Mouse (Mus musculus): ENCODE measurements around the gene Tbxas1. TPM values are rescaled to one million over a fixed set of nuclear protein-coding genes. Genes with fewer than 3 reads are reported as not detected.
A peak's percentile ranks its signal among the peaks of the same experiment; 100 is the strongest.

Gene Tbxas1
- polyA plus RNA-seq, 1 experiment from 2014 or later, result 4.8 TPM

GRCm38 (mm10) chr6:39057161-39057560 is 182.0 kb downstream of the Tbxas1 start:
- 68% methylated on average over 1 of the region's 1 CpGs for WGBS
- Histone ChIP-seq H3K9me3 (ENCODE audit: control insufficient read depth, low read length) (no peaks in the 10 kb centered on the region), H3K4me2 (ENCODE audit: low read depth, low read length) (no peak overlapping the region), H3K9ac (ENCODE audit: low read depth, low read length) (no peak overlapping the region), H3K27ac (ENCODE audit: low read length) (no peak overlapping the region), H3K27me3 (replicated peaks; ENCODE audit: control insufficient read depth, insufficient read depth, low read length) (no peaks in the 10 kb centered on the region), H3K36me3 (ENCODE audit: control insufficient read depth, insufficient read depth, low read length) (no peaks in the 10 kb centered on the region), H3K4me1 (ENCODE audit: control insufficient read depth, insufficient read depth, low read length) (peaks cover 19% of the 10 kb centered on the region), H3K4me3 (ENCODE audit: low read length) (no peak overlapping the region)
- ATAC-seq, result no peak

- Histone ChIP-seq H3K9ac (ENCODE audit: low read depth, low read length) (no peak overlapping the region), H3K9me3 (ENCODE audit: control insufficient read depth, low read length) (no peaks in the 10 kb centered on the region), H3K27ac (ENCODE audit: low read length) (no peak overlapping the region), H3K27me3 (replicated peaks; ENCODE audit: control insufficient read depth, insufficient read depth, low read length) (no peaks in the 10 kb centered on the region), H3K4me1 (ENCODE audit: control insufficient read depth, insufficient read depth, low read length) (peaks cover 19% of the 10 kb centered on the region), H3K4me2 (ENCODE audit: low read depth, low read length) (no peak overlapping the region), H3K36me3 (ENCODE audit: control insufficient read depth, insufficient read depth, low read length) (no peaks in the 10 kb centered on the region), H3K4me3 (ENCODE audit: low read length) (no peak overlapping the region)
- ATAC-seq, result no peak
- 47% methylated on average over 3 of the region's 3 CpGs for WGBS
Observed at GRCm38 (mm10) chr6:39058389-39058788, 183.2 kb downstream of the Tbxas1 start.

GRCm38 (mm10) chr6:39058936-39059335 is 183.7 kb downstream of the Tbxas1 start:
- ATAC-seq, result no peak
- Histone ChIP-seq H3K4me3 (ENCODE audit: low read length) (no peak overlapping the region), H3K9me3 (ENCODE audit: control insufficient read depth, low read length) (no peaks in the 10 kb centered on the region), H3K27me3 (replicated peaks; ENCODE audit: control insufficient read depth, insufficient read depth, low read length) (no peaks in the 10 kb centered on the region), H3K9ac (ENCODE audit: low read depth, low read length) (no peak overlapping the region), H3K27ac (ENCODE audit: low read length) (no peak overlapping the region), H3K4me1 (ENCODE audit: control insufficient read depth, insufficient read depth, low read length) (peaks cover 19% of the 10 kb centered on the region), H3K36me3 (ENCODE audit: control insufficient read depth, insufficient read depth, low read length) (no peaks in the 10 kb centered on the region), H3K4me2 (ENCODE audit: low read depth, low read length) (no peak overlapping the region)
- 20% methylated on average over 3 of the region's 3 CpGs for WGBS

- Histone ChIP-seq H3K9ac (ENCODE audit: low read depth, low read length) (no peak overlapping the region), H3K4me3 (ENCODE audit: low read length) (no peak overlapping the region), H3K4me1 (ENCODE audit: control insufficient read depth, insufficient read depth, low read length) (peaks cover 19% of the 10 kb centered on the region), H3K27ac (ENCODE audit: low read length) (no peak overlapping the region), H3K27me3 (replicated peaks; ENCODE audit: control insufficient read depth, insufficient read depth, low read length) (no peaks in the 10 kb centered on the region), H3K4me2 (ENCODE audit: low read depth, low read length) (no peak overlapping the region), H3K36me3 (ENCODE audit: control insufficient read depth, insufficient read depth, low read length) (no peaks in the 10 kb centered on the region), H3K9me3 (ENCODE audit: control insufficient read depth, low read length) (no peaks in the 10 kb centered on the region)
- ATAC-seq, result peak; percentile 47
- 38% methylated on average over 12 of the region's 12 CpGs for WGBS
Observed at GRCm38 (mm10) chr6:39059547-39060497, 184.6 kb downstream of the Tbxas1 start.

- Histone ChIP-seq H3K36me3 (ENCODE audit: control insufficient read depth, insufficient read depth, low read length) (no peaks in the 10 kb centered on the region), H3K27ac (ENCODE audit: low read length) (no peak overlapping the region), H3K4me3 (ENCODE audit: low read length) (no peak overlapping the region), H3K9ac (ENCODE audit: low read depth, low read length) (no peak overlapping the region), H3K4me2 (ENCODE audit: low read depth, low read length) (no peak overlapping the region), H3K27me3 (replicated peaks; ENCODE audit: control insufficient read depth, insufficient read depth, low read length) (no peaks in the 10 kb centered on the region), H3K4me1 (ENCODE audit: control insufficient read depth, insufficient read depth, low read length) (peaks cover 14% of the 10 kb centered on the region; the same call in 1 of the 2 replicates), H3K9me3 (ENCODE audit: control insufficient read depth, low read length) (no peaks in the 10 kb centered on the region)
- ATAC-seq, result no peak
- 37% methylated on average over 4 of the region's 4 CpGs for WGBS
Observed at GRCm38 (mm10) chr6:39061180-39061579, 186.0 kb downstream of the Tbxas1 start.

GRCm38 (mm10) chr6:39063541-39063940 is 188.3 kb downstream of the Tbxas1 start:
- H3K27me3 ChIP-seq (replicated peaks; ENCODE audit: control insufficient read depth, insufficient read depth, low read length), result no peaks in the 10 kb centered on the region
- no peaks in the 10 kb centered on the region for H3K9me3 ChIP-seq (ENCODE audit: control insufficient read depth, low read length)
- WGBS, result 68% methylated on average over 2 of the region's 2 CpGs
- no peak for ATAC-seq
- H3K36me3 ChIP-seq (ENCODE audit: control insufficient read depth, insufficient read depth, low read length), result no peaks in the 10 kb centered on the region
- H3K4me1 ChIP-seq (ENCODE audit: control insufficient read depth, insufficient read depth, low read length), result peaks cover 14% of the 10 kb centered on the region; the same call in 1 of the 2 replicates
- H3K4me3 ChIP-seq (ENCODE audit: low read length), result no peak overlapping the region
- no peak overlapping the region for H3K27ac ChIP-seq (ENCODE audit: low read length)
- no peak overlapping the region for H3K9ac ChIP-seq (ENCODE audit: low read depth, low read length)
- H3K4me2 ChIP-seq (ENCODE audit: low read depth, low read length), result no peak overlapping the region

GRCm38 (mm10) chr6:39066935-39067578 is 191.9 kb downstream of the Tbxas1 start:
- WGBS, result 48% methylated on average over 12 of the region's 12 CpGs

GRCm38 (mm10) chr6:39072664-39073063 is 197.5 kb downstream of the Tbxas1 start:
- 52% methylated on average over 5 of the region's 5 CpGs for WGBS

More at GRCm38 (mm10) chr6:39066935-39067578, 191.9 kb downstream of the Tbxas1 start:
- ATAC-seq, result peak; percentile 64; the same call in 1 of the 2 replicates
- Histone ChIP-seq H3K9me3 (ENCODE audit: control insufficient read depth, low read length) (no peaks in the 10 kb centered on the region), H3K27me3 (replicated peaks; ENCODE audit: control insufficient read depth, insufficient read depth, low read length) (no peaks in the 10 kb centered on the region), H3K4me1 (ENCODE audit: control insufficient read depth, insufficient read depth, low read length) (no peaks in the 10 kb centered on the region), H3K36me3 (ENCODE audit: control insufficient read depth, insufficient read depth, low read length) (no peaks in the 10 kb centered on the region), H3K4me2 (ENCODE audit: low read depth, low read length) (no peak overlapping the region), H3K9ac (ENCODE audit: low read depth, low read length) (no peak overlapping the region), H3K4me3 (ENCODE audit: low read length) (no peak overlapping the region), H3K27ac (ENCODE audit: low read length) (no peak overlapping the region)

GRCm38 (mm10) chr6:39074186-39074585 is 199.0 kb downstream of the Tbxas1 start:
- Histone ChIP-seq H3K4me1 (ENCODE audit: control insufficient read depth, insufficient read depth, low read length) (0 out of 2 replicates have a peak, but pooled peaks cover 2% of the 10 kb centered on the region), H3K4me2 (ENCODE audit: low read depth, low read length) (no peak overlapping the region), H3K4me3 (ENCODE audit: low read length) (no peak overlapping the region), H3K9ac (ENCODE audit: low read depth, low read length) (no peak overlapping the region), H3K36me3 (ENCODE audit: control insufficient read depth, insufficient read depth, low read length) (no peaks in the 10 kb centered on the region), H3K27ac (ENCODE audit: low read length) (no peak overlapping the region), H3K27me3 (replicated peaks; ENCODE audit: control insufficient read depth, insufficient read depth, low read length) (no peaks in the 10 kb centered on the region), H3K9me3 (ENCODE audit: control insufficient read depth, low read length) (no peaks in the 10 kb centered on the region)
- no peak for ATAC-seq

More at GRCm38 (mm10) chr6:39072664-39073063, 197.5 kb downstream of the Tbxas1 start:
- H3K4me1 ChIP-seq (ENCODE audit: control insufficient read depth, insufficient read depth, low read length), result 0 out of 2 replicates have a peak, but pooled peaks cover 2% of the 10 kb centered on the region
- H3K9me3 ChIP-seq (ENCODE audit: control insufficient read depth, low read length), result no peaks in the 10 kb centered on the region
- H3K4me2 ChIP-seq (ENCODE audit: low read depth, low read length), result no peak overlapping the region
- H3K27ac ChIP-seq (ENCODE audit: low read length), result no peak overlapping the region
- no peak for ATAC-seq
- no peaks in the 10 kb centered on the region for H3K27me3 ChIP-seq (replicated peaks; ENCODE audit: control insufficient read depth, insufficient read depth, low read length)
- no peak overlapping the region for H3K4me3 ChIP-seq (ENCODE audit: low read length)
- no peak overlapping the region for H3K9ac ChIP-seq (ENCODE audit: low read depth, low read length)
- H3K36me3 ChIP-seq (ENCODE audit: control insufficient read depth, insufficient read depth, low read length), result no peaks in the 10 kb centered on the region

Measured in intestine, embryonic 16.5 days (tissue).